Mouse (Mus musculus): ENCODE results near the gene Slc19a2. TPM values are rescaled to one million over a fixed set of nuclear protein-coding genes. Genes with fewer than 3 reads are reported as not detected.
A peak's percentile ranks its signal among the peaks of the same experiment; 100 is the strongest.
"Not testable (repeated sequence)": the region's sequence is repeated elsewhere in the genome, so short reads cannot be mapped to it uniquely, and the experiment has no call there.

Gene Slc19a2
- 10 to 100 TPM; 17.0 to 30.0 TPM for total RNA-seq (2021)
- long read RNA-seq, experiment 1, transcript Slc19a2-201 (6 exons, 3,571 nt), result major isoform, 12 of 16 reads
- long read RNA-seq, experiment 1, partial matches to known transcripts, result 1 of 16 reads
- long read RNA-seq, experiment 1, other reads (novel, unspliced or antisense), result 3 of 16 reads
- long read RNA-seq, experiment 2, transcript Slc19a2-201 (6 exons, 3,571 nt), result major isoform, 27 of 41 reads
- long read RNA-seq, experiment 2, partial matches to known transcripts, result 4 of 41 reads
- long read RNA-seq, experiment 2, other reads (novel, unspliced or antisense), result 5 of 41 reads

DNA sequence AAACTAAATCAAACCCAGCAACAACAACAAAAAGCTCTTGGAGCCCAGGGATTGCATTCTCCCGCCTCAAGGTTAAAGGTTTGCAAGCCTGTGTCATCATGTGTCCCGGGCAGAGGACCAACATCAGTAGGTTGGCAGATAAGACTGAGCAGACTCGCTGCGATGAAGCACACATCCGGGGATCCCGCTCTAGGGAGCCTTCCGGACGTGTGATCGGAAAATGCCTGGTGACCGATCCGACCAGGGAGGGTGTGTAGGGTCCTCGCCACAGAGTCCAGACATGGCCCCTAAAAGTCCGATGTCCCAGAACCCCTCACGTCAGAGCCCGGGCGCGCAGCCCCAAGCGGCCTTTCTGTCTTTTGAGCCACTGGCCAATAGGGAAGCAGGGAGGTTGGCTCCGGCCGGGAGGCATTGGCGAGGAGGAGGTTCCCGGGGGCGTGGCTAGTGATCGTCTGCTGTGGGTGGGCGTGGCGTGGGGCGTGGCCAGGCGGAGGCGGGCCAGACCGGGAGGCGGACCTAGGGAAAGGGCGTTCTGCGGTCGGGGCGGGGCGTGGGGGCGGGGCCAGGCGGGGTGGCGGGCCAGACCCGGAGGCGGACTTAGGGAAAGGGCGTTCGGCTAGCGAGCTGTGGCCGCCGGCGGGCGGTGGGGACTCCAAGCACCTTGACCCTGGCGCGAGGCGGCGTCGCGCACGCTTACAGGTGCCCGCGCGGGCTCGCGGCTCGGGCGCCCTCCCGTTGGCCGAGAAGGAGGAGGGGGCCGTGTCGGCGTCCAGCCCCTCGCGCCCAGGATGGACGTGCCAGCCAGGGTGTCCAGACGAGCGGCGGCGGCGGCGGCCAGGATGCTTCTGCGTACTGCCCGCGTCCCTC is at the start of gene Slc19a2:
TSS of gene Slc19a2 (plus strand) at position 582 of the 867 bp plus-strand sequence.
- DNase-seq (ENCODE audit: low spot score in 2 of 2), result peak; percentile 98

- DNase-seq (ENCODE audit: low spot score in 2 of 2), result no peak
Measured at GRCm38 (mm10) chr1:164199551-164199950, 49.3 kb upstream of the Slc19a2 start.

DNA sequence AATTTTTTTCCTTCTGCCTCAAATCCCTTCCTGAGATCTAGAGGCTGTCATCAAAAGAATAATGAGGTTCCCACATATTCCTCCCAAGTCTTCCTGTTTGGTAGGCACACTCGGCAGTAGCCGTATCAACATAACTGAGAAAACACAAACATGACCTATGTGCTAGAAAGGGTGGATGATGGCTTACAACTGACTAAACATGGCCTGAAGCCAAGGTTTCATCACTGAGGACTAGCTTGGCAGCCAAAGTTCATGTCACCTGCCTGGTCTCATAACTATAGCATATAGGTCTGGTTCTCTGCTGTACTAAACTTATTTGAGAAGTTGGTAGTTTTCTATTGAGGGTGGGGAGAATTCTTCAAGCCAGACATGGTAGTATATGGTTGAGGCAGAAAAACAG is 40.4 kb upstream of the Slc19a2 start:
- DNase-seq (ENCODE audit: low spot score in 2 of 2), result no peak

DNA sequence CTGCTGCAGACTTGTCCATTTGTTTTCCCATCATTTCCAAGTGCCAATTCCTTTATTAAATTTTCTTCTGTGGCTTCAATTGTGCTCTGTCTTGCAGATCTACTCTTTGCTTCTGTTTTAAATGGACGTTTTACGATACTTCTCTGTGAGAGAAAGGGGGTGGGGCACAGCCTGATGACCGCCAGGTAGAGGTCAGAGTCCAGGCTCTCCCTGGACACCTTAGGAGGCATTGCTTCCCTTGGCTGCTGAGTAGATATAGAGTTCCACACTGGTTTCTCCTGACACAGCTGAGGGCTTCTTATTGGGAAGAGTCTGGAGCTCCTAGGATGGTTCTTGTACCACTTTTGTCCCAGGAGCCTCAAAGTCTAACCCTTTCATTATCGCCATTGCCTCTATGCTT is 37.9 kb upstream of the Slc19a2 start:
- no peak for DNase-seq (ENCODE audit: low spot score in 2 of 2)

GRCm38 (mm10) chr1:164212686-164213085 is 36.2 kb upstream of the Slc19a2 start:
- DNase-seq (ENCODE audit: low spot score in 2 of 2), result no peak

DNA sequence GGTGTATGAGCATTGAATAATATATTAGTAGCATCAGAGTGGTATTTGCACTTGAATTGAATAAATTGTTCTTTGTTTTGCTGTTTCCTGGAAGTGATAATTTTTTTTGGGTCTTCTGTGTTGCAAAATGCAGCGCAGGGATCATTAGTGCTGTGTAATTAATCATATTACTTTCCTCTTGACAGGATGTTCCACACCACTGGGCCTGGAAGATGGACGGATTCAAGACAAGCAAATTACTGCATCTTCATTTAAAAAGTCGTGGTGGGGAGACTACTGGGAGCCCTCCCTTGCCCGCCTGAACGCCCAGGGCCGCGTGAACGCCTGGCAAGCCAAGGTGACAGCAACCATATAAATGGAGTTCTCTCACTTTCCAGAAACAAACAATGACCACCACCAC is 34.7 kb upstream of the Slc19a2 start:
- no peak for DNase-seq (ENCODE audit: low spot score in 2 of 2)

- no peak for DNase-seq (ENCODE audit: low spot score in 2 of 2)
Measured at GRCm38 (mm10) chr1:164215097-164215496, 33.7 kb upstream of the Slc19a2 start.

DNA sequence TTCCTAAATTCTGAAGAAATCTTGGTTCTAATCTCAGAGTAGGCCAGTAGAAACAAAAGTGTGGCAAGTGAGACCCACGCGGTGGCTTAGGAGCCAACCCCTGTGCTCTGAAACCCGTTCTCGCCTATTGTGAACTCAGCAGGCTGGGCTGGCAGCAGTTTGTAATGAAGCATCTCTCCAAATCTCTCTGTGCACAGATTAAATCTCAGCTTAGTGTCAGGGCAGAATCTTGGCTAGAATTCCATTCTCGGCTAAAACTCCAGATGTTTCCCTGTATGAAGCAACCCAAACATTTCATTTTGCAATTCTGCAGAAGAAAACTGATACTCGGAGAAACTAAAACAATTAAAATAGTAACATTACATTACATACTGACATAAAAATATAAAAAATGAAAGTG is 33.3 kb upstream of the Slc19a2 start:
- DNase-seq (ENCODE audit: low spot score in 2 of 2), result no peak

DNA sequence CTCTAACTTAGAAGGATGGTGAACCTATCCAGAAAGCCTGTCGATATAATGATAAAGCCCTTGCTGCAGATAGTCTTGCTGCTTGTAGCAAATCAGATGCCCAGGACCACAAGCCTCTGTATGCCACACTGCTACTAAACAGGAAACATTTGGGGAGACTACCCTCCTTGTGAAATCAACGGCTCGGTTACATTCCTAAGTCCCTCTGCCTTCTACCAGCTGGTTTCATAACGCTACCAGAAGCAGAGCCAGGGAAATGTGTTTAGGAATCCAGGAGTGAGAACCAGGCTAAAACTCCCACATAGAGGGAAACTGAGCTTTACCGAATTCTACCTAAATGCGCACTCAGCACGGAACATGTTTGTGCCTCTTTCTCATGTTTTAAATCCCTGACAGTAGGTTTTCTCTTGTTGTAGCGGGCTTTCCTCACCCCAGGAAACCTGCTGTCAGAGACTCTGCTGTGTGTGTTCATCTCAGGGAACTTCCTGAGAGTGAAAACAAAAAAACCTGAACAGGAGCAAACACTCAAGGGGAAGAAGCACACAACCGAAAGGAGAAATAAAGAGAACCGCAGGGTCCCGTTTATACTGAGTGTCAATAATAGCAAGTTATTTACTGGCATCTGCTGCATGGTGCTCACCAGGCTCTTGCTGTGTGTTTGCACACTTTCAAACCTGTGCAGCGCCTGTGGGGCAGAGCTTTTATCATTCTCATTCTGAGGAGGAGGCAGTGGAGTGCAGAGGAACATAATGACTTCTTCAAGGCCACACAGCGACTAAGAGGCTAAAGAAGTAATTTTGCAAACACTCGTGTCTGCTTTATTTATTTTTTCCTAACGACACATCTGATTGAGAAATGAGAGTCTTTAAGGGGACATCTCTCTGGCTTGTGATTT is 30.8 kb upstream of the Slc19a2 start:
- no peak for DNase-seq (ENCODE audit: low spot score in 2 of 2)

DNA sequence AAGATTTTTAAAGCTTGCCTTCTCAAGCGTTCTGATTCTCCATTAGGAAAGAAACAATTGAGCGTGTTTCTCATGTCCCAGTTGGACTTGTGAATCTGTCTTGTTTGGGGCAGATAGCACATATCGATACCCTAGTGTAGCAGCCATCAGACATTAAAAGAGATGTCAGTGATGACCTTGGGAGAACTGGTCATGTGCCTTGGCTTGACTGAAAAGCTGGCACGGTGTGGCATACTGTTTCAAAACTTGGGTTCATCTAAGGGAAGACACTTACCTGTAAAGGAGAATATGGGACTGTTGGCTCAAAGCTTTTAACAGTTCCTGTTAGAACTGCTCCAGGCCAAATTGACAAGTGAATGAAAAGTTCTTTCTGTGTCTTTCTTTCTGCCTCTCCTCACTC is 28.6 kb upstream of the Slc19a2 start:
- no peak for DNase-seq (ENCODE audit: low spot score in 2 of 2)

- no peak for DNase-seq (ENCODE audit: low spot score in 2 of 2)
Measured at GRCm38 (mm10) chr1:164223089-164223488, 25.8 kb upstream of the Slc19a2 start.

- DNase-seq (ENCODE audit: low spot score in 2 of 2), result not testable (repeated sequence)
Measured at GRCm38 (mm10) chr1:164231937-164232570, 16.8 kb upstream of the Slc19a2 start.

DNA sequence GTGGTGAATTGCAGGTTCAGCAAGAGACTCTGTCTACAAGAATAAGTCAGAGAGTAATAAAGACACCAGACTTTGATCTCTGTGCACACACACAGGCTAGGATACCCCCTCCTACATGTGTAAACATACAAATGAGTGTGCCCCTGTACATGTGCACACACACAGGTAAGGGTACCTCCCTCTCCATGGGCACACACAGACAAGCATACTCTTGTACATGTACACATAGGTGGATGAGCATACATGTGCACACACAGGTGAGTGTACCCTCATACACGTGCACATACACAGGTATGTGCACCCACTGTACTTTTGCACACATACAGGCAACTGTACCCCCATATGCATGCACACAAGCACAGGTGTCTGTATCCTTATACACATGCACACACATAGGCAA is 15.4 kb upstream of the Slc19a2 start:
- no peak for DNase-seq (ENCODE audit: low spot score in 2 of 2)

DNA sequence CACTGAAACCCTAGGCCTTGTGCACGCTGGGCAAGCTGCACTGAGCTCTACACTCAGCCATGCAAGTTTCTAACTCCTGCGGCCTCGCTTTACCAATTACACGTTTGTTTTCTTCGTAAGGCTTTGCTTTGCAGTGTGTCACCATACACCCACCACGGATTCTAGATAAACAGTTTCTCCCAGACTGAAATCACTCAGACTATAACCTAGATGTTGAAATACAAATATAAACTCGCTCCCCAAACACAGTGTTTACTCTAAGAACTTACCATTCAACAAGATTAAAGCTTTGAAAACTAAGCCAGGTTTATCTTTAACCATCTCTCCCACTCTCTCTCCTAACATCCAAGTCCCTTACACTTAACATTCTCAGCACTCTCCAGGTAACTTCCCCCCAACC is 13.8 kb upstream of the Slc19a2 start:
- DNase-seq (ENCODE audit: low spot score in 2 of 2), result no peak

DNA sequence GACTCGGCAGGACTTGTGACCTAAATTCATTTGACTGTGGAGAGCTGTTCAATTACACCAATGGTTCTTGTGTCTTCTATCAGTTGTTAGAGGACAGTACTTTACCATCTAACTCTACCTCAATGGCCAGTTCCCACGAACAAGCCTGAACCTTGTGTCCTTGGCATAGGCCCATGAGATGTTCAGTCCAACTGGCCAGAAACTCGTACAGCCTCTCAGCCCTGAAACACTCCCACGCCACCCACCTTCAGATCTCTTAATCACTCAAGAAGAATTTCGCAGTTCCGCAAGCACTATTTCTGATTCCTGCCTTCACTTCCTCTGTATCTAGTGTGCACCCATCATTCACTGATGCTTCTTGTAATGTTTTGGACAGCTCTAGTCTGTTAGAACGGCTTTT is 12.8 kb upstream of the Slc19a2 start:
- no peak for DNase-seq (ENCODE audit: low spot score in 2 of 2)

DNA sequence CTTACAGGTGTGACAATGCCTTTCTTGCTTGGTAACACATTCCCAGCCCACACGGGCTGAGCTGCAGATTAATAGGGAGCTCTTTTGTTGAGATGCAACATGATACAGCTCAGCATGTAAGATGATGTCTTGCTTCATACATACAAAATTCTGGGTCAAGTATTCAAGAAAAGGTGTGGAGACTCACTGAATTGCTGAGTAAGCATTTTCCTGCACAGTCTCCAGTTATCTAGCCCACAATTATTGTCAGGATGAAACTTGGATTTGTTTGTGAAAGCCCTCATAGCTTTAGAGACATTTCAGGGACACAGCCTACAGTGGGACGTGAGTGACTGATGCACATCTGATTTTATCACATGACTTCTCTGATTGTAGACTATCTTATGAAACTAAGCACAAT is 7.4 kb upstream of the Slc19a2 start:
- no peak for DNase-seq (ENCODE audit: low spot score in 2 of 2)

GRCm38 (mm10) chr1:164242809-164243208 is 6.0 kb upstream of the Slc19a2 start:
- no peak for DNase-seq (ENCODE audit: low spot score in 2 of 2)

GRCm38 (mm10) chr1:164247442-164247841 is 1.4 kb upstream of the Slc19a2 start:
- no peak for DNase-seq (ENCODE audit: low spot score in 2 of 2)

- DNase-seq (ENCODE audit: low spot score in 2 of 2), result no peak
Measured at GRCm38 (mm10) chr1:164247971-164248370, 875 bp upstream of the Slc19a2 start.

DNA sequence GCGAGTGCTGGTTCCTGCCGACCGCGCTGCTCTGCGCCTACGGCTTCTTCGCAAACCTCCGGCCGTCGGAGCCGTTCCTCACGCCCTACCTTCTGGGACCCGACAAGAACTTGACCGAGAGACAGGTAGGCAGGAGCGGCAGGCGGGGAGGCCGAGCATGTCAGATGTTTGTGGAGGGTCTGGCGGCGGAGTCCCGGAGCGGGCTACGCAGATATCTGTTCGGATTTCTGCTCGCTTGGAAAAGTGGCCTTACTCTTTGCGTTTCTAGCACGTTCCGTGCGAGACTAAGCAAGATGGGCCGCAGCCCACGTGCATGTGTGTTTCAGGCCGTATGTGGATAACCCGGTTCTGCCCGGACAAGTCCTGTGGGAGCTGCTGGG is 476 bp downstream of the Slc19a2 start:
- no peak for DNase-seq (ENCODE audit: low spot score in 2 of 2)

All from adrenal gland, adult 18-20 months (tissue).